Mouse (Mus musculus): ENCODE measurements at regions not wholly inside any gene's neighbourhood (a gene's known extent, or its start where the extent isn't known, plus 50 kb on each side); places are given as distances from the start of the nearest gene placed in this dataset.
"Not testable (repeated sequence)": the region's sequence is repeated elsewhere in the genome, so short reads cannot be mapped to it uniquely, and the experiment has no call there.

DNA sequence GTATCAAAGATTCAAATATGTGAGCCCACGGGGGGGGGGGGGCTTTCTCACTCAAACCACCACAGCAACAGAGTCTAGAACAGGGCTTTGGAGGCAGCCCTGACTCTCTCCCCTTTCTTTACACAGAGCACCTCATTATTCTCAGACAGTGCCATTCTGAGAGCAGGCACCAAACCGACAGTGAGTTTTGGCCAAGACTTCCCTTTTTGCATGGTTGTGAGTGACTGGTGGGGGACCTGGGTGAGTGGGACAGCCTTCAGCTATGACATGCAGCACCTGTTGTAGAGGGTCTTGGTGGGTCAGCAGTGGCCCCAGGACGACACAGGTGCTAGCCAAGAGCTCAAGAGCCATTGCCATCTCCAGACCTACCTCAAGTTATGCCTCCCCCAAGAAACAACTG, 168.8 kb downstream of the Bcl2l11 start:
- no peak overlapping the region for H3K4me3 ChIP-seq (ENCODE audit: low read depth, low read length)
- 30% methylated on average over 3 of the region's 3 CpGs for WGBS (ENCODE audit: insufficient replicate concordance)
- H3K9me3 ChIP-seq (replicated peaks; ENCODE audit: control insufficient read depth, low read length): no peaks in the 10 kb centered on the region
- no peaks in the 10 kb centered on the region for H3K27me3 ChIP-seq (ENCODE audit: control insufficient read depth, insufficient read depth, low read depth, low read length)
- H3K36me3 ChIP-seq (ENCODE audit: control insufficient read depth, insufficient read depth): no peaks in the 10 kb centered on the region
- no peak overlapping the region for H3K4me2 ChIP-seq (ENCODE audit: low read depth, low read length)
- no peaks in the 10 kb centered on the region; the same call in 1 of the 2 replicates for H3K4me1 ChIP-seq (ENCODE audit: control insufficient read depth, low read depth, low read length)
- H3K9ac ChIP-seq (ENCODE audit: low read depth, low read length): no peak overlapping the region
- ATAC-seq (ENCODE audit: low read depth): no peak
- no peak overlapping the region for H3K27ac ChIP-seq (ENCODE audit: low read length)

- Histone ChIP-seq H3K4me3 (ENCODE audit: low read depth, low read length) (no peak overlapping the region), H3K36me3 (ENCODE audit: control insufficient read depth, insufficient read depth) (no peaks in the 10 kb centered on the region), H3K4me1 (ENCODE audit: control insufficient read depth, low read depth, low read length) (no peaks in the 10 kb centered on the region; the same call in 1 of the 2 replicates), H3K9me3 (replicated peaks; ENCODE audit: control insufficient read depth, low read length) (no peaks in the 10 kb centered on the region), H3K9ac (ENCODE audit: low read depth, low read length) (no peak overlapping the region), H3K27me3 (ENCODE audit: control insufficient read depth, insufficient read depth, low read depth, low read length) (no peaks in the 10 kb centered on the region), H3K27ac (ENCODE audit: low read length) (no peak overlapping the region), H3K4me2 (ENCODE audit: low read depth, low read length) (no peak overlapping the region)
- WGBS (ENCODE audit: insufficient replicate concordance): 23% methylated on average over 11 of the region's 11 CpGs
- no peak for ATAC-seq (ENCODE audit: low read depth)
These were observed 169.2 kb downstream of the Bcl2l11 start for GRCm38 (mm10) chr2:128295018-128295424.

DNA sequence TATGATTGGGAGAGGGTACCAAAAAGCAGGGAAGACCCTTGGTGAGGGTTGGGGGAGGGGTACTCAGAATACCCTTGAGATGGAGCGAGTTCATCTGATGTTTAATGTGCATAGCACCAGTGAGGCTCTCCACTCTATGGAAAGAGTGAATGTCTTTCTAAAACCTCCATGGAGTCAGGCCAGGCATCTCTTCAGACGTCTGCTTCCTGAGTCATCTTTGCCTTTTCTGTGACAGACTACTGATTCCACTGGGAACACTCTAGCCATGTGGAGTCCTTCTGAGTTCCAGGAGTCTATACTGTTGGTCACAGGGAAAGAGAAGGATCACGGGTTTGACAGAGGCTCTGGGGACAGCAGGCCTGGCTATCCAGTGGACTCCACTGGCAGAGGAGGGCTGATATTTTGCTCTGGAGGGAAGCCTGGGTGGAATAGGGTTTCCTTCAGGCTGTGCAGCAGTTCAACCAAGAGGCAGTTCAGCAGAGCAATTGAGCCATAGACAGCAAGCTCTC, 169.9 kb downstream of the Bcl2l11 start:
- Histone ChIP-seq H3K36me3 (ENCODE audit: control insufficient read depth, insufficient read depth) (no peaks in the 10 kb centered on the region), H3K4me2 (ENCODE audit: low read depth, low read length) (no peak overlapping the region), H3K27me3 (ENCODE audit: control insufficient read depth, insufficient read depth, low read depth, low read length) (no peaks in the 10 kb centered on the region), H3K9me3 (replicated peaks; ENCODE audit: control insufficient read depth, low read length) (no peaks in the 10 kb centered on the region), H3K27ac (ENCODE audit: low read length) (no peak overlapping the region), H3K4me1 (ENCODE audit: control insufficient read depth, low read depth, low read length) (no peaks in the 10 kb centered on the region; the same call in 1 of the 2 replicates), H3K4me3 (ENCODE audit: low read depth, low read length) (no peak overlapping the region), H3K9ac (ENCODE audit: low read depth, low read length) (no peak overlapping the region)
- no peak for ATAC-seq (ENCODE audit: low read depth)
- WGBS (ENCODE audit: insufficient replicate concordance): 40% methylated on average over 3 of the region's 3 CpGs

GRCm38 (mm10) chr2:128296423-128296822, 170.6 kb downstream of the Bcl2l11 start:
- 43% methylated on average over 5 of the region's 5 CpGs for WGBS (ENCODE audit: insufficient replicate concordance)
- not testable (repeated sequence) for H3K27ac ChIP-seq (ENCODE audit: low read length); H3K36me3 ChIP-seq (ENCODE audit: control insufficient read depth, insufficient read depth); H3K4me2 ChIP-seq (ENCODE audit: low read depth, low read length); H3K4me1 ChIP-seq (ENCODE audit: control insufficient read depth, low read depth, low read length); ATAC-seq (ENCODE audit: low read depth); H3K9ac ChIP-seq (ENCODE audit: low read depth, low read length); H3K9me3 ChIP-seq (replicated peaks; ENCODE audit: control insufficient read depth, low read length); H3K27me3 ChIP-seq (ENCODE audit: control insufficient read depth, insufficient read depth, low read depth, low read length); H3K4me3 ChIP-seq (ENCODE audit: low read depth, low read length)

DNA sequence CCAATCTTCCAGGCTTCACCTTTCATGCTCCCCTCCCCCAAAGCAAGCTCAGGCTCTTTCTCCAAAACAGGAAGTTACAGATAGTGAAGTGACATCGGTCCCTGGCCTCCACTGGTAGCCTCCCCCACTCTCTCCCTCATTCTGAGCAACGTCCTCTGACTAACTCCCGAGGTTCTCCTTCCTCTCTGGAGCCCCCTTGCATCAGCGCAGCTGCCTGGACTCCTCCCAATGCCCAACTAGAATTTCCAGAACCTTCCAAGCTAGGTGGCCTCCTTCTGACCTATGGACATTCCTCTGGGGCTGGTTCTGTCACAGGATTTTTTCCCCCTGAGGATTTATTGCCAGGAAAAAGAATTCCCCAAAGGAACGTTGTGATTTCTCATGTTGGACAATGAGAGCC, 171.1 kb downstream of the Bcl2l11 start:
- no peaks in the 10 kb centered on the region for H3K36me3 ChIP-seq (ENCODE audit: control insufficient read depth, insufficient read depth)
- 11% methylated on average over 5 of the region's 5 CpGs for WGBS (ENCODE audit: insufficient replicate concordance)
- ATAC-seq (ENCODE audit: low read depth): peak; percentile 40; the same call in 1 of the 2 replicates
- H3K4me2 ChIP-seq (ENCODE audit: low read depth, low read length): no peak overlapping the region
- no peaks in the 10 kb centered on the region for H3K27me3 ChIP-seq (ENCODE audit: control insufficient read depth, insufficient read depth, low read depth, low read length)
- H3K9me3 ChIP-seq (replicated peaks; ENCODE audit: control insufficient read depth, low read length): no peaks in the 10 kb centered on the region
- H3K27ac ChIP-seq (ENCODE audit: low read length): no peak overlapping the region
- H3K9ac ChIP-seq (ENCODE audit: low read depth, low read length): no peak overlapping the region
- no peak overlapping the region for H3K4me3 ChIP-seq (ENCODE audit: low read depth, low read length)
- peaks cover 2% of the 10 kb centered on the region for H3K4me1 ChIP-seq (ENCODE audit: control insufficient read depth, low read depth, low read length)

DNA sequence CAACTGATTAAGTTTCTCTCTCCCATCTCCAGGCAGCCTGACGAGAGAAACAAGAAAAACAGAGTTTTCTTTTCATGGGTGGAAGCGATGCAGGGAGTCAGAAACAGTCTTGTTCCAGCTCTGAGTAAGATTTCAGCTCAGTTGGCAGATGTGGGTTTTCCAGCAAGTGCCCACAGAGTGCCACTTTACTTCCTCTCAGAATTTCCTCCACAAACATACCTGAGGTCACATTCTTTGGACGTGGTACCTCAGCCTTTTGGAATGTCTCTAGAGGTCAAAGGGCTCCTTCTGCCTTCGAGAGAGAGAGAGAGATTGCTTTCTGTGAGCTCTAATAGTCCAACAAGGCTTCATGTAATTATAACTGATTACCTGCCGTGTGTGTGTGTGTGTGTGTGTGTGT, 172.0 kb downstream of the Bcl2l11 start:
- Histone ChIP-seq H3K36me3 (ENCODE audit: control insufficient read depth, insufficient read depth) (no peaks in the 10 kb centered on the region), H3K27me3 (ENCODE audit: control insufficient read depth, insufficient read depth, low read depth, low read length) (no peaks in the 10 kb centered on the region), H3K9ac (ENCODE audit: low read depth, low read length) (no peak overlapping the region), H3K4me1 (ENCODE audit: control insufficient read depth, low read depth, low read length) (peaks cover 2% of the 10 kb centered on the region), H3K4me2 (ENCODE audit: low read depth, low read length) (no peak overlapping the region), H3K4me3 (ENCODE audit: low read depth, low read length) (no peak overlapping the region), H3K27ac (ENCODE audit: low read length) (no peak overlapping the region), H3K9me3 (replicated peaks; ENCODE audit: control insufficient read depth, low read length) (no peaks in the 10 kb centered on the region)
- ATAC-seq (ENCODE audit: low read depth): no peak
- 44% methylated on average over 5 of the region's 5 CpGs for WGBS (ENCODE audit: insufficient replicate concordance)

DNA sequence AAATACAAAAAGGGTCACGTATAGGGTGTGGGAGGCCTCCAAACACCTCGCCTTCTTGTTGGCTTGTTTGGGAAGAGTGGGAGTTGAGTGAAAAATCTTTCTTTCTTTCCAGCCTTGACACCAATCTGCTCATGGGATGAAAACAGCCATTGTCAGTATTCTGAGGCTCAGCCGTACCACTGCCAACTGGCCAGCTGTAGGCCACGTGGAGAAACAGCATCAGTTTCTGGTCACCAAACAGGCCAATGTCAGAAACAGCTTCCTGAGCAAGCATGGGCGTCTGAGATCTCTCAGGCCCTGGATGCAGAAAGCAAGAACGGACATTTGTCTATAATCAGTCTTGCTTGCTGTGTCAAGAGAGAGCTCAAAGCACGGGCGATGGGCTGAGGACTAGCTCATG, 173.2 kb downstream of the Bcl2l11 start:
- WGBS (ENCODE audit: insufficient replicate concordance): 65% methylated on average over 8 of the region's 8 CpGs

GRCm38 (mm10) chr2:128301709-128302108, 175.9 kb downstream of the Bcl2l11 start:
- Histone ChIP-seq H3K36me3 (ENCODE audit: control insufficient read depth, insufficient read depth) (no peaks in the 10 kb centered on the region), H3K4me1 (ENCODE audit: control insufficient read depth, low read depth, low read length) (peaks cover 2% of the 10 kb centered on the region), H3K9me3 (replicated peaks; ENCODE audit: control insufficient read depth, low read length) (no peaks in the 10 kb centered on the region), H3K9ac (ENCODE audit: low read depth, low read length) (no peak overlapping the region), H3K4me3 (ENCODE audit: low read depth, low read length) (no peak overlapping the region), H3K4me2 (ENCODE audit: low read depth, low read length) (0 out of 2 replicates have a peak overlapping the region, but pooled peaks have one; percentile 20), H3K27ac (ENCODE audit: low read length) (peak overlapping the region; percentile 65), H3K27me3 (ENCODE audit: control insufficient read depth, insufficient read depth, low read depth, low read length) (no peaks in the 10 kb centered on the region)
- 17% methylated on average over 8 of the region's 8 CpGs for WGBS (ENCODE audit: insufficient replicate concordance)
- ATAC-seq (ENCODE audit: low read depth): peak; percentile 74

More for the DNA sequence above, 173.2 kb downstream of the Bcl2l11 start:
- Histone ChIP-seq H3K27me3 (ENCODE audit: control insufficient read depth, insufficient read depth, low read depth, low read length) (no peaks in the 10 kb centered on the region), H3K9me3 (replicated peaks; ENCODE audit: control insufficient read depth, low read length) (no peaks in the 10 kb centered on the region), H3K4me1 (ENCODE audit: control insufficient read depth, low read depth, low read length) (peaks cover 2% of the 10 kb centered on the region), H3K27ac (ENCODE audit: low read length) (no peak overlapping the region), H3K4me3 (ENCODE audit: low read depth, low read length) (no peak overlapping the region), H3K4me2 (ENCODE audit: low read depth, low read length) (no peak overlapping the region), H3K36me3 (ENCODE audit: control insufficient read depth, insufficient read depth) (no peaks in the 10 kb centered on the region), H3K9ac (ENCODE audit: low read depth, low read length) (no peak overlapping the region)
- ATAC-seq (ENCODE audit: low read depth): no peak

- Histone ChIP-seq H3K36me3 (ENCODE audit: control insufficient read depth, insufficient read depth) (no peaks in the 10 kb centered on the region), H3K27ac (ENCODE audit: low read length) (no peak overlapping the region), H3K4me2 (ENCODE audit: low read depth, low read length) (no peak overlapping the region), H3K27me3 (ENCODE audit: control insufficient read depth, insufficient read depth, low read depth, low read length) (no peaks in the 10 kb centered on the region), H3K4me3 (ENCODE audit: low read depth, low read length) (no peak overlapping the region), H3K4me1 (ENCODE audit: control insufficient read depth, low read depth, low read length) (peaks cover 2% of the 10 kb centered on the region), H3K9ac (ENCODE audit: low read depth, low read length) (no peak overlapping the region), H3K9me3 (replicated peaks; ENCODE audit: control insufficient read depth, low read length) (no peaks in the 10 kb centered on the region)
- 48% methylated on average over 12 of the region's 12 CpGs for WGBS (ENCODE audit: insufficient replicate concordance)
- no peak for ATAC-seq (ENCODE audit: low read depth)
These were observed 178.3 kb downstream of the Bcl2l11 start for GRCm38 (mm10) chr2:128304063-128304712.

All from liver, embryonic 16.5 days (tissue).